Mouse (Mus musculus) B cell, adult 67 days (primary cell): ENCODE data around the gene Magea5. TPM values are rescaled to one million over a fixed set of nuclear protein-coding genes. Genes with fewer than 3 reads are reported as not detected.

Experiments
- total RNA-seq, 2 experiments: library from RNA; stranded (reverse); gene quantifications; 4 replicates each; pipeline ENCODE4 v1.2.4; 2023

Gene Magea5
- total RNA-seq: not detected

DNA sequence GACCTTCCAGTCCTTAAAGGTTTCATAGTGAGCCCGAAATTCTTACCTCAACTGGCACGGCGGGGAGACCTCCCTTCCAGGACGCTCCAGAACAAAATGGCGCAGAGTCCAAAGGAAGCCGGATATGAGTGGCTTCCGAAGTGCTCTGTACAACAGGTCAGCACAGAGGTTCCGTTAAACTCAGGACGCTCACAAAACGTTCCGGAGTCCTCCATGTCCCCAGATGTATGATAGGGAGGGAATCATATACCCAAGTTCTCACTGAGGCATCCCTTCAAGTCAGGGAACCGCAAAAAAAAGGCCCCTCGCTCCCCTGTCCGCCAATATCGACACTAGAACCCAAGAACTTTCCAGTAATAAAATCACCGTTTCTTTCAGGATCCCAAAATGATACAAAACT is at the start of gene Magea5:
TSS of gene Magea5 (minus strand) at position 101 of the 400 bp plus-strand sequence.

DNA sequence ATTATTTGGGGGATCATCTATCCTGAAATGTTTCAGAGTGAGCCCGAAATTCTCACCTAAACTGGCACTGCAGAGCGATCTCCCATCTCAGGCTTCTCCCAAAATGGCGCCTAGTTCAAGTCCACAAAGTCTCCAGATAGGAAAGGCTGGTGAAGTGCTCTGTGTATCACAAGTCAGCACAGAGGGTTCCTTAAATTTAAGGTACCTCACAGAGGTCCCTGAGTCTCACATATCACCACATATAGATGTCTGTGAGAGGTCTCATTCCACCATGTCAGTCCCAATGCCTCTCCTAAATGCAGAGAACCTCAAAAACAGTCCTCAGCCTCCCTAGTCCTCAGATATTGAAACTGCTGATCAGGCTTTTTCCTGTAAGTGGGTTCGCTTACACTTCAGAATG is 30.6 kb upstream of the Magea5 start, which contains the start of gene Magea2:
TSS of gene Magea2 (minus strand) at position 101 of the 400 bp plus-strand sequence.

GRCm38 (mm10) chrX:155089693-155090092 is 26.7 kb upstream of the Magea5 start, which contains the start of gene Magea1:
Gene Magea1, minus strand, starts transcription at chrX:155089793.

Other genes with a start within 250 kb of the Magea5 start
- not detected for gene Cldn34b1, start 172.9 kb downstream of the Magea5 start, total RNA-seq
- gene Magea6, start 127.2 kb downstream of the Magea5 start, total RNA-seq: not detected
- not detected for gene Magea3, start 113.6 kb downstream of the Magea5 start, total RNA-seq
- gene Magea8, start 67.3 kb downstream of the Magea5 start, total RNA-seq: not detected
- not detected for gene Magea1, start 26.6 kb upstream of the Magea5 start, total RNA-seq
- gene Magea2, start 30.5 kb upstream of the Magea5 start, total RNA-seq: not detected
- not detected for gene Cldn34b2, start 65.3 kb upstream of the Magea5 start, total RNA-seq
- 100 to 1,000 TPM; 280 to 331 TPM for gene Sat1, start 153.3 kb upstream of the Magea5 start, total RNA-seq
- 10 to 100 TPM; 22.4 to 27.6 TPM for gene Acot9, start 199.3 kb upstream of the Magea5 start, total RNA-seq